Mouse (Mus musculus) stomach, postnatal 0 days (tissue): ENCODE measurements around the gene Gstt1. TPM values are rescaled to one million over a fixed set of nuclear protein-coding genes. Genes with fewer than 3 reads are reported as not detected.

Experiments used
- ATAC-seq: fragments of 200-750 bp; cut with Nextera tagmentation; 2 replicates; pipeline ENCODE4 v1.8.0; 2017; ENCODE audit not compliant: low FRiP score, low TSS enrichment
- DNase-seq: peaks from one replicate; pipeline ENCODE4 v3.0.0-alpha.2; 2016; ENCODE audit warnings: low spot score
- H3K27ac ChIP-seq: fragments of 300-500 bp; sonication (generic); replicated peaks from 2 replicates; pipeline ENCODE4 v1.5.1; 2014; ENCODE audit warnings: mild to moderate bottlenecking, control low read depth
- H3K27me3 ChIP-seq: fragments of 300-500 bp; sonication (generic); 2 replicates; pipeline ENCODE4 v1.6.1; 2014; ENCODE audit warnings: low read length; ENCODE audit not compliant: control insufficient read depth, insufficient read depth
- H3K36me3 ChIP-seq: fragments of 300-500 bp; sonication (generic); 2 replicates; pipeline ENCODE4 v1.6.1; 2014; ENCODE audit warnings: low read length, mixed read lengths; ENCODE audit not compliant: control insufficient read depth, insufficient read depth
- H3K4me1 ChIP-seq: fragments of 300-500 bp; sonication (generic); replicated peaks from 2 replicates; pipeline ENCODE4 v1.6.1; 2014; ENCODE audit warnings: antibody characterized with exemption; ENCODE audit not compliant: control insufficient read depth, insufficient read depth
- H3K4me2 ChIP-seq: fragments of 300-500 bp; sonication (generic); replicated peaks from 2 replicates; pipeline ENCODE4 v1.6.1; 2014; ENCODE audit warnings: low read depth, mild to moderate bottlenecking, control low read depth, moderate library complexity
- H3K4me3 ChIP-seq: fragments of 300-500 bp; sonication (generic); 2 replicates; pipeline ENCODE4 v1.5.1; 2014; ENCODE audit warnings: low read depth, low read length, control low read depth
- H3K9ac ChIP-seq: fragments of 300-500 bp; sonication (generic); 2 replicates; pipeline ENCODE4 v1.6.1; 2014; ENCODE audit warnings: mild to moderate bottlenecking, low read length, control low read depth, mixed read lengths
- H3K9me3 ChIP-seq: fragments of 300-500 bp; sonication (generic); 2 replicates; pipeline ENCODE4 v1.6.1; 2016; ENCODE audit warnings: low read length; ENCODE audit not compliant: control insufficient read depth
- CTCF ChIP-seq: IDR thresholded peaks from 2 replicates; pipeline ENCODE4 v1.5.1; 2016; ENCODE audit warnings: antibody characterized with exemption, low read depth, mild to moderate bottlenecking, moderate library complexity
- EP300 ChIP-seq: optimal IDR thresholded peaks from 2 replicates; pipeline ENCODE3; 2016; ENCODE audit warnings: antibody characterized with exemption
- WGBS: fragments of 180-500 bp; shearing (Covaris S2); extraction: QIAGEN DNeasy Blood & Tissue Kit; methylation state at CpG from one replicate; pipeline ENCODE4 v1.1.7; 2014; 5-methylcytosine and 5-hydroxymethylcytosine counted together
- polyA plus RNA-seq: library from polyadenylated mRNA; unstranded; fragments of >200 nt; fragmentation: Nextera tagmentation; extraction: Ambion mirVana; gene quantifications from 2 replicates; pipeline ENCODE4 v1.2.1, GENCODE M21; 2015

Gstt1 gene
- polyA plus RNA-seq, 1 experiment from 2014 or later = 16.1 TPM

DNA sequence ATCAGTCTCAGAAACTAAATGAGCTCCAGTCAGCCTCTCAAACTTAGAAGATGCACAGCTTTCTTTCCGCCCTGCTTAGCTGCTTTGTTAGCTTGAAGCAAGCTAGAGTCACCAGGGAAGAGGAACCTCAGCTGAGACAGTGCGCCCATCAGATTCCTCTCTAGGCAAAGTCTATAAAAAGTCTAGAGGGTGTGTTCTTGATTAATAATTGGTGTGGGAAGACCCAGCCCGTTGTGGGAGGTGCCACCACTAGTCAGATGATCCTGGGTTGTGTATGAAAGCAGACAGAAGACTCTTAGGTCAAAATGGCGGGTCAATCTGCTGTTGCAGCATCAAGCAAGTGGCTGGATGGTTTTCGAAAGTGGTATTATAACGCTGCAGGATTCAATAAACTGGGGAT is 31.5 kb downstream of the Gstt1 start:
- Histone ChIP-seq H3K27ac (no peak overlapping the region), H3K4me1 (no peaks in the 10 kb centered on the region), H3K9me3 (no peaks in the 10 kb centered on the region), H3K9ac (no peak overlapping the region), H3K27me3 (no peaks in the 10 kb centered on the region), H3K4me3 (no peak overlapping the region), H3K36me3 (no peaks in the 10 kb centered on the region), H3K4me2 (no peak overlapping the region)
- 79% methylated on average over 6 of the region's 6 CpGs for WGBS
- no peak for ATAC-seq
- TF ChIP-seq CTCF = no peak
- no peak for TF ChIP-seq EP300
- DNase-seq = no peak

DNA sequence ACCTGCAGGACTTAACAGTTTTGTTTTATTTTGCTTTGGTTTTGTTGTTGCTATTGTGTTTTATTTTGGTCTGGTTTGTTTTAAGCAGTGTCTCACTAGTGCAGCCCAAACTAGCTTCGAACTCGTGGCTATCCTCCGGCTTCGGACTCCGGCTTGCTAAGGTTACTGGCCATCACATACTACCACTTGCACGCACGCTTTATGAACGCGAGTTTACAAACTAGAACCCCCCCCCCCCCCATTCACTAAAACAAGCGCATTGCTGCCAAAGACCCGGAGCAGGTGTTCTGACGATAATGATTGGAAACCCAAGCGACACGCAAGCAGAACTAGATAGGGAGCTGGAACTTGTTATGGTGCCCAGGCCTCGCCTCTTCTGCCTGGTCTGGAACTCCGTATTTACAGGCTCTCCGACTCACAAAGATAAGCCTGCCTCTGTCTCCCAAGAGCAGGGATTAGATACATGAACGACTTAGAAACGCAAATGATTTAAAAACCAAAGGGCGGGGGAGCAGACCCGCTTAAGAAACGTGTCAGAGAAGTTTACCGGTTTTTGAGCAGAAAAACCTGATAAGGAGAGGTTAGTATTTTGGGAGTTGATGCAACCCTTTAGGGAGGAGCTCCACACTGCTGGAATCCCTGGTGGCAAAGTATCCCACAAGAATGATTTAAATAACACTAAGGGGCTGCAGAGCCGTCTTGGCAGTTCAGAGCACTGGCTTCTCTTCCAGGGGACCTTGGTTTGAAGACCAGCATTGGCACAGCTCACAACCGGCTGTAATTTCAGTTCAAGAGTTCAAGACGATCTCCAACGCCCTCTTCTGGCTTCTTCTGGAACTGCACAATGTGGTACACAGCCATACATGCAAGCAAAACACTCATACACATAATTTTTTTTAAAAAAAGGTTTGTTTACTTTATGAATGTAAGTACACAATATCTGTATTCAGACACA is 33.6 kb downstream of the Gstt1 start:
- Histone ChIP-seq H3K9me3 (no peaks in the 10 kb centered on the region), H3K36me3 (no peaks in the 10 kb centered on the region), H3K4me1 (no peaks in the 10 kb centered on the region), H3K4me2 (peak overlapping the region; percentile 72), H3K9ac (peak overlapping the region; percentile 41), H3K4me3 (peak overlapping the region; percentile 85), H3K27me3 (no peaks in the 10 kb centered on the region), H3K27ac (peak overlapping the region; percentile 74)
- TF ChIP-seq CTCF = peak; percentile 82
- TF ChIP-seq EP300 = no peak
- ATAC-seq (peak; percentile 18; the same call in 1 of the 2 replicates), DNase-seq (peak; percentile 87)
- under 1% methylated on average over 27 of the region's 27 CpGs for WGBS

DNA sequence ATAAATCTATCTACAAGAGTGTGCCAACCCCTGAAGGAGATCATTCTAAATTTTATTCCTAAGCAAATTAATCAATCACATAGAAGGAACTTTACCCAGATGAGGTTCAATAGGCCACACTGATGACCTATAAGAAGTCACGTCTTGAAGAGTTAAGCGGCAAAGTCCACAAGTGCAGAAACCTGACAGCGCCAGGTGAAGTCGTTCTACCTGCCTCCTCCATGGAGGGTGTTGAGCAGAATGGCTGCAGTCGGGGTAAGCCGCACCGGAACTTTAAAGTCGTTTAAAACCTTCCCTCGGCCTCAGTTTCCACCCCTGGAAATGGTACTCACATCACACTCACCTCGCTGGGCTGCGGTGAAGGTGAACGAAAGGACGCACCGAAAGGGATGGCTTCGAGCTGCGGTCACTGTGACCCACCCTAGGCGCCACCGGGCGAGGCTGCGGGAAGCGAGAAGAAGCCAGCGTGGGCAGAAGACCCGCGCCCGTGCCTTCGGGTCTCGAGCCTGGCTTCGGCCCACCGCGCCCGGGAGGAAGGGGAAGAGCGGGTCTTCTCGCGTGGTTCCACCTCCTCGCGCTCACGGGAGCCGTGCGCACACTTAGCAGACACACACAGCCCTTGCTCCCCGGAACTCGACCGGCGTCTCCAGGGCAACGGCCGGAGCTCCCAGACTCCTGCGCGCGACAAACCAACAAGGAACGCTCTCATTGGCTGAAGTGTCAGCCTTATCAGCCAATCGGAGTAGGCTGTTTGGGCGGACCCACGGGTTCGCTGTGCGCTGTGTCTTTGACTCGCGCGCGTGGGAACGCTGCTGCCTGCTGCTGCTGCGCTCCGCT is 34.5 kb downstream of the Gstt1 start, which contains the start of gene Cabin1:
TSS of gene Cabin1 (minus strand) at position 660 of the 837 bp plus-strand sequence.
- Histone ChIP-seq H3K4me1 (no peaks in the 10 kb centered on the region), H3K27ac (peak within 1 kb of the TSS; percentile 87), H3K27me3 (no peaks in the 10 kb centered on the region), H3K36me3 (no peaks in the 10 kb centered on the region), H3K4me2 (peak within 1 kb of the TSS; percentile 88), H3K9me3 (no peaks in the 10 kb centered on the region), H3K4me3 (peak within 1 kb of the TSS; percentile 85), H3K9ac (peak within 1 kb of the TSS; percentile 90)
- WGBS = under 1% methylated on average over 61 of the region's 61 CpGs
- DNase-seq (peak; percentile 98), ATAC-seq (peak; percentile 99)
- no peak for TF ChIP-seq CTCF
- no peak for TF ChIP-seq EP300

DNA sequence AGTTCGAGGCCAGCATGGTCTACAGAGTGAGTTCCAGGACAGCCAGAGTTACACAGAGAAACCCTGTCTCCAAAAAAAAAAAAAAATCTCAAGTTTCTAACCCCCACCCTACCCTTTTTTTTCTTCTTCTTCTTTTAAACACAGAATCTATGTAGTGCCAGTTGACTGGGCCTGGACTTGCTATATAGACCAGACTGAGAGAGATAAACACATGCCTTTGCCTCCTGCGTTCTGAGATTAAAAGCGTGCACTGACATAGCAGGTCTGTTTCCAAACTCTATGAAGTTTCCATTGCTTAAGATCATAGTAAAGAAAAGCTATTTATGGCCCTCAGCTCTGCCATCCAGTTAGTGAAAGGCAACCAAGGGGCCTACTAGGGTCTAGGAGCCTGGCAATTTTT is 36.0 kb downstream of the Gstt1 start:
- DNase-seq (no peak), ATAC-seq (no peak)
- 93% methylated on average over 3 of the region's 3 CpGs for WGBS
- Histone ChIP-seq H3K9ac (no peak overlapping the region), H3K4me1 (no peaks in the 10 kb centered on the region), H3K27me3 (no peaks in the 10 kb centered on the region), H3K4me2 (no peak overlapping the region), H3K36me3 (no peaks in the 10 kb centered on the region), H3K4me3 (no peak overlapping the region), H3K27ac (no peak overlapping the region), H3K9me3 (no peaks in the 10 kb centered on the region)
- no peak for TF ChIP-seq CTCF
- no peak for TF ChIP-seq EP300

DNA sequence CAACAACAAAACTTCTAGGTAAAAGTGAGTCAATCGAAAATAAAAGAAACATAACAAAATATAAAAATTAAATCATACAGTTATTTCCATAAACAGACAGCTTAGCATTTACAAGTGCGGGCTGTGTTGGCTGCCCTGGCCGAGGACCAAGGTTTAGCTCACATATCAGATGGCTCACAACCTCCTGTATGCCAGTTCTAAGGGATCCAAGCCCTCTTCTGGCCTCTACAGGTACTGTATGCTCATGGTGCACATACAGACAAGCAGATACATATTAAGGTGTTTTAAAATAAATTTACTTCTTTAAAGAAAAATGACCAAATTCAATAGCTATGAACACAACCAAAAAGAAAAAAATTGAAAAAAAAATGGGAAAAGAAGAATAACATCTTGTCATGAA is 38.1 kb downstream of the Gstt1 start:
- H3K27me3 ChIP-seq = no peaks in the 10 kb centered on the region
- H3K4me2 ChIP-seq = no peak overlapping the region
- H3K4me1 ChIP-seq = no peaks in the 10 kb centered on the region
- WGBS = 97% methylated on average over 3 of the region's 3 CpGs
- no peak overlapping the region for H3K27ac ChIP-seq
- TF ChIP-seq EP300 (no peak), CTCF (peak; percentile 28)
- no peak overlapping the region for H3K4me3 ChIP-seq
- DNase-seq (no peak), ATAC-seq (no peak)
- H3K9me3 ChIP-seq = no peaks in the 10 kb centered on the region
- no peak overlapping the region for H3K9ac ChIP-seq
- no peaks in the 10 kb centered on the region for H3K36me3 ChIP-seq

DNA sequence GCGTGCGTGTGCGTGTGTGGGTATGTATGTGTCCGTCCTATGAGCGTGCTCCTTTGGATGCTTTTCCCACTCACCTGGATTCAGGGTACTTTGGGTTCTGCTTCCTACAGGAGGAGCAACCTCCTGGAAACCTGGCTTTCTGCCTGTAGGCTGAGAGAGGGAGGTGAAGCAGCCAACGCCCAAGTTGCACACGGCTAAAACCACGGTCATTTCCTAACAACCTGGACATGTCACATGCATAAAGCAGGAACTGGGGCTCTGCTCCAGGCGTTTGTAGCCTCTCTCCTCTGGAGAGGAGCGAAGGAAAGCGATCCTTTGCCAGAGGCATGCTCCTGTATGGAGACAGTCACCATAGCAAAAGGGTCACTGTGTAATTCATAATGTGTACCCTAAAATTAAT is 41.7 kb downstream of the Gstt1 start:
- TF ChIP-seq CTCF (no peak), EP300 (no peak)
- Histone ChIP-seq H3K27me3 (no peaks in the 10 kb centered on the region), H3K36me3 (peaks cover 18% of the 10 kb centered on the region), H3K27ac (no peak overlapping the region), H3K4me2 (no peak overlapping the region), H3K9me3 (no peaks in the 10 kb centered on the region), H3K9ac (no peak overlapping the region), H3K4me3 (no peak overlapping the region), H3K4me1 (no peaks in the 10 kb centered on the region)
- DNase-seq (no peak), ATAC-seq (0 out of 2 replicates have a peak, but pooled peaks have one; percentile 18)
- 84% methylated on average over 11 of the region's 11 CpGs for WGBS
